Mouse (Mus musculus): ENCODE data around the gene Cyp2d11.

GRCm38 (mm10) chr15:82376393-82377138, 17.3 kb downstream of the Cyp2d11 start:
- TF ChIP-seq POLR2A (IDR thresholded peaks at IDR 0.05; ENCODE audit: borderline replicate concordance, insufficient read depth, low read length) (no peak), CTCF (IDR thresholded peaks at IDR 0.05; ENCODE audit: borderline replicate concordance, insufficient read depth, low read depth, low read length) (no peak)
